Mouse (Mus musculus): Measurements from ENCODE around the gene Rpgrip1. TPM values are rescaled to one million over a fixed set of nuclear protein-coding genes. Genes with fewer than 3 reads are reported as not detected.

Gene Rpgrip1
- polyA plus RNA-seq, 1 experiment = 1.2 TPM

DNA sequence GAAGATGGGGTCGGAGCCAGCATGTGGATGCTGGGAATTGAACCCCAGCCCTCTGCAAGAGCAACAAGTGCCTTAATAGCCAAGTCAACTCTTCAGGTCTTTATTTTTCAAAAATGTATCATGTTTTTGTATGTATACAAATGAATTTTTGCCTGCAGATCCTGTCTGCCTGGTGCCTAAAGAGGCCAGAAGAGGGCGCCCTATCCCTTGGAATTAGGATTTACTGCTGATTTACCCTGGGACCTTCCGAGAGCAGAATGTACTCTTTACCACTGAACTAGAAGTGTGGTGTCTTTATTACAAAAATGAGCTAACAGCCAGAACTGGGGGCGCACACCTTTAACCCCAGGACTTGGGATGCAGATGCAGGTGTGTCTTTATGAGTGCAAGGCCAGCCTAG lies 13.4 kb downstream of the Rpgrip1 start:
- Histone ChIP-seq H3K27ac (ENCODE audit: insufficient read depth, low read length) (no peak overlapping the region), H3K4me3 (replicated peaks; ENCODE audit: insufficient read depth, low read depth, low read length) (no peak overlapping the region), H3K27me3 (ENCODE audit: control insufficient read depth, insufficient read depth, low read length) (no peaks in the 10 kb centered on the region), H3K4me1 (ENCODE audit: control insufficient read depth, insufficient read depth, low read length) (no peaks in the 10 kb centered on the region; the same call in 1 of the 2 replicates)
- WGBS = 23% methylated on average over 4 of the region's 4 CpGs
- TF ChIP-seq CTCF (IDR thresholded peaks at IDR 0.05; ENCODE audit: borderline replicate concordance, insufficient read depth, low read depth, low read length) (peak; percentile 61), POLR2A (IDR thresholded peaks at IDR 0.05; ENCODE audit: borderline replicate concordance, insufficient read depth, low read length) (no peak)
- peak; percentile 62 to 72 for DNase-seq

GRCm38 (mm10) chr14:52124636-52125035 lies 14.1 kb downstream of the Rpgrip1 start:
- TF ChIP-seq CTCF (IDR thresholded peaks at IDR 0.05; ENCODE audit: borderline replicate concordance, insufficient read depth, low read depth, low read length) (no peak), POLR2A (IDR thresholded peaks at IDR 0.05; ENCODE audit: borderline replicate concordance, insufficient read depth, low read length) (no peak)
- H3K27me3 ChIP-seq (ENCODE audit: control insufficient read depth, insufficient read depth, low read length) = no peaks in the 10 kb centered on the region
- 95% methylated on average over 3 of the region's 3 CpGs for WGBS
- no peaks in the 10 kb centered on the region for H3K4me1 ChIP-seq (ENCODE audit: control insufficient read depth, insufficient read depth, low read length)
- no peak overlapping the region for H3K4me3 ChIP-seq (replicated peaks; ENCODE audit: insufficient read depth, low read depth, low read length)
- no peak for DNase-seq
- H3K27ac ChIP-seq (ENCODE audit: insufficient read depth, low read length) = no peak overlapping the region

DNA sequence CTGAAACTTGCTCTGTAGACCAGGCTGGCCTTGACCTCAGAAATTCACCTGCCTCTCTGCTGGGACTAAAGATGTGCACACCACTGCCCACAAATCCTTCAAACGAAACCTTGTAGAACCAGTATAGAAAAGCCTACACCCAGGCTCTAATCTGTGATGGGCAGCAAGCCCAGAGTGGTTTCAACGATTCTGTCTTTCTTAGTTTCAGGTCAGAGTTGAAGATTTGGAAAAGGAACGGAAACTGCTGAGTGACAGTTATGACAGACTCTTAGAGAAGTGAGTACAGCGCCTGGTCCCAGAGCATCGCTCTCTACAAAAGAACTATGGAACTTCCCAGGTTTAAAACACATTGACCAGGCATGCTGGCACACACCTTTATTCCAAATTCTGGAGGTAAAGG lies 23.1 kb downstream of the Rpgrip1 start:
- no peak for TF ChIP-seq POLR2A (IDR thresholded peaks at IDR 0.05; ENCODE audit: borderline replicate concordance, insufficient read depth, low read length)
- TF ChIP-seq CTCF (IDR thresholded peaks at IDR 0.05; ENCODE audit: borderline replicate concordance, insufficient read depth, low read depth, low read length) = no peak

DNA sequence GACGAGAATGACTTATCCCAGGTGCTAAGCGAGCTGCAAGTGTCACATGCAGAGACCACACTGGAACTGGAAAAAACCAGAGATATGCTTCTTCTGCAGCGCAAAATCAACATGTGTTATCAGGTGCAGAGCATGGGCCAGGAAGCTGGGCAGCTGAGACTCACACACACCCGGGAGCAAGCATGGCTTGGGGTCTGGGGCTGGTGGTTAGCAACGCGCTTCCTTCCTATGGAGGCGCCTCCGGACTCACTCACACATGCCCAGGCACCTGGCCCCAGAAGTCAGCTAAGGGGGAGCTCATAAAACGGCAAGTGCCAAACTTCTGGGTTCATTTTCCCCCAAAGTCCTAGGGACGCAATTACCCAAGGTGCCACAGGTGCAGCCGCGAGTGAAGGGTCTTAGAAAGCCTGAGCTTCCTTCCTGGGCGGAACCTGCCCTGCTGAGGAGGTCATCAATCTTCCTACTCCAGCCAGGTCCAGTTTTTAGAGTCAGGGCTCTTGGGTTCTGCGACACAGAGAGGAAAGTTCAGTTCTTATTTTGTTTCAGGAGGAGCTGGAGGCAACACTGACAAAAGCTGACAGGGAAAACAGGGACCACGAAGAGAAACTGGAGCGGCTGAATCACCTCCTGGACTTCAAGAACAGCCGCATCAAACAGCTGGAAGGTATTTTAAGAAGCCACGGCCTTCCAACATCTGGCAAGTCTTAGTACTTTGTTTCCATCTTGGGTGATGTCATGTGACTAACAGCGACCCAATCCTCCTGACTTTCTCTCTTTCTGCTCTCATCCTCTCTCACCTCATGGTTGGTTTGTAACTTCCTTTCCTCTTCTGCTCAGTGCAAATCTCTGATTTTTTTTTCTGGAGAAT lies 30.3 kb downstream of the Rpgrip1 start:
- WGBS = 74% methylated on average over 19 of the region's 19 CpGs
- TF ChIP-seq POLR2A (IDR thresholded peaks at IDR 0.05; ENCODE audit: borderline replicate concordance, insufficient read depth, low read length) (no peak), CTCF (IDR thresholded peaks at IDR 0.05; ENCODE audit: borderline replicate concordance, insufficient read depth, low read depth, low read length) (no peak)
- Histone ChIP-seq H3K4me3 (replicated peaks; ENCODE audit: insufficient read depth, low read depth, low read length) (no peak overlapping the region), H3K4me1 (ENCODE audit: control insufficient read depth, insufficient read depth, low read length) (no peaks in the 10 kb centered on the region), H3K27me3 (ENCODE audit: control insufficient read depth, insufficient read depth, low read length) (no peaks in the 10 kb centered on the region), H3K27ac (ENCODE audit: insufficient read depth, low read length) (no peak overlapping the region)
- no peak for DNase-seq

More for the DNA sequence above, 23.1 kb downstream of the Rpgrip1 start:
- no peaks in the 10 kb centered on the region for H3K27me3 ChIP-seq (ENCODE audit: control insufficient read depth, insufficient read depth, low read length)
- H3K4me3 ChIP-seq (replicated peaks; ENCODE audit: insufficient read depth, low read depth, low read length) = no peak overlapping the region
- H3K27ac ChIP-seq (ENCODE audit: insufficient read depth, low read length) = no peak overlapping the region
- DNase-seq = no peak
- WGBS = 78% methylated on average over 5 of the region's 5 CpGs
- no peaks in the 10 kb centered on the region for H3K4me1 ChIP-seq (ENCODE audit: control insufficient read depth, insufficient read depth, low read length)

- Histone ChIP-seq H3K4me1 (ENCODE audit: control insufficient read depth, insufficient read depth, low read length) (no peaks in the 10 kb centered on the region), H3K4me3 (replicated peaks; ENCODE audit: insufficient read depth, low read depth, low read length) (no peak overlapping the region), H3K27me3 (ENCODE audit: control insufficient read depth, insufficient read depth, low read length) (no peaks in the 10 kb centered on the region), H3K27ac (ENCODE audit: insufficient read depth, low read length) (no peak overlapping the region)
- WGBS = 70% methylated on average over 16 of the region's 16 CpGs
- no peak for DNase-seq
- no peak for TF ChIP-seq POLR2A (IDR thresholded peaks at IDR 0.05; ENCODE audit: borderline replicate concordance, insufficient read depth, low read length)
- no peak for TF ChIP-seq CTCF (IDR thresholded peaks at IDR 0.05; ENCODE audit: borderline replicate concordance, insufficient read depth, low read depth, low read length)
Observed at GRCm38 (mm10) chr14:52141445-52142127, 31.1 kb downstream of the Rpgrip1 start.

GRCm38 (mm10) chr14:52144165-52144564 lies 33.7 kb downstream of the Rpgrip1 start:
- WGBS = 83% methylated on average over 4 of the region's 4 CpGs

DNA sequence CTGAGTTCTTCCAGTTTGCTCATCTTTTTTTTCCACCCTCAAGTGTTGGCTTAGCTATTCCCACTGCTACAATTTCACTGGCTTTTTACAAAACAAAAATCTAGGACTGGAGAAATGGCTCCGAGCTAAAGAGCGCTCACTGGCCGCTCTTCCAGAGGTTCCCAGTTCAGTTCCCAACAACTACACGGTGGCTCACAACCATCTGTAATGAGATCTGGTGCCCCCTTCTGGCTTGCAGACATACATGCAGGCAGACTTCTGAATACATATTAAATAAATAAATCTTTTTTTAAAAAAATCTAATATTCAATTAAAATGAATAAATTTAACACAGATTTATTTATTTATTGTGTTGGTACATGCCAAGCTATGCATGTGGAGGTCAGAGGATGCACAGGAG lies 36.0 kb downstream of the Rpgrip1 start:
- 69% methylated on average over 4 of the region's 4 CpGs for WGBS
- peak; percentile 29; the same call in 1 of the 2 replicates for TF ChIP-seq CTCF (IDR thresholded peaks at IDR 0.05; ENCODE audit: borderline replicate concordance, insufficient read depth, low read depth, low read length)
- no peak for TF ChIP-seq POLR2A (IDR thresholded peaks at IDR 0.05; ENCODE audit: borderline replicate concordance, insufficient read depth, low read length)
- H3K4me1 ChIP-seq (ENCODE audit: control insufficient read depth, insufficient read depth, low read length) = no peaks in the 10 kb centered on the region
- no peak overlapping the region for H3K4me3 ChIP-seq (replicated peaks; ENCODE audit: insufficient read depth, low read depth, low read length)
- H3K27ac ChIP-seq (ENCODE audit: insufficient read depth, low read length) = no peak overlapping the region
- H3K27me3 ChIP-seq (ENCODE audit: control insufficient read depth, insufficient read depth, low read length) = no peaks in the 10 kb centered on the region
- DNase-seq = no peak

More at GRCm38 (mm10) chr14:52144165-52144564, 33.7 kb downstream of the Rpgrip1 start:
- Histone ChIP-seq H3K27ac (ENCODE audit: insufficient read depth, low read length) (no peak overlapping the region), H3K4me3 (replicated peaks; ENCODE audit: insufficient read depth, low read depth, low read length) (no peak overlapping the region), H3K27me3 (ENCODE audit: control insufficient read depth, insufficient read depth, low read length) (no peaks in the 10 kb centered on the region), H3K4me1 (ENCODE audit: control insufficient read depth, insufficient read depth, low read length) (no peaks in the 10 kb centered on the region)
- DNase-seq = no peak
- TF ChIP-seq POLR2A (IDR thresholded peaks at IDR 0.05; ENCODE audit: borderline replicate concordance, insufficient read depth, low read length) (no peak), CTCF (IDR thresholded peaks at IDR 0.05; ENCODE audit: borderline replicate concordance, insufficient read depth, low read depth, low read length) (no peak)
